28 mouse cellular contexts compared by ENCODE assay signal in the genomic region with DNA sequence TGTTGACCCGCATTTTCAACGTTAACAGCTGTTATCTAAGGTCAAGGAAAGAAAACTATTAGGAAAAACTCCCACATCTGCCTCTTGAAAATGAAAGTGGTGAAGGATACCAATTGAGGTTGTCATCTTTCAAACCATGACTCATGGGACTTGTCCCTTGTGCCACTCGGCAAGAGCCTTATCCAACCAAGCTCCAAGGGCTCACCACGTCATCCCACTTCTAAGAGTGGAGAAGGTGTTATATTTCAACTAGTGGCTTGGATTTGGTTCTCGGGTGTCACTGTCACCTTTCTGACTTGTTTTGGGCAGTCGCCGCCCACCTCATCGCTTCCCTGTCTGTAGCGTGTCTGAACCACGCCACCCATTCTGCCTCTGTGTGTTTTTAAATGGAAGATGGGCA. TPM values are rescaled to one million over a fixed set of nuclear protein-coding genes. Genes with fewer than 3 reads are reported as not detected.
"Had no signal": no experiment of that assay in that cellular context is flagged by ENCODE, and none has a peak within 500 bp of the region (broad histone marks: within the 10 kb centered on the region; RNA-seq: fewer than 3 reads in every experiment).

No protein-coding gene starts in this region.

- H3K9me3 ChIP-seq: heart, embryonic 13.5 days; heart, embryonic 15.5 days; hindbrain, embryonic 13.5 days; hindbrain, embryonic 15.5 days; limb, embryonic 10.5 days; limb, embryonic 12.5 days had no signal

- H3K4me1 ChIP-seq: hindbrain, embryonic 13.5 days; hindbrain, embryonic 15.5 days; limb, embryonic 10.5 days; limb, embryonic 12.5 days had no signal

- H3K27me3 ChIP-seq: heart, embryonic 13.5 days; heart, embryonic 15.5 days; hindbrain, embryonic 13.5 days; hindbrain, embryonic 15.5 days; limb, embryonic 12.5 days had no signal

- H3K4me3 ChIP-seq: heart, embryonic 13.5 days; heart, embryonic 15.5 days; hindbrain, embryonic 13.5 days; hindbrain, embryonic 15.5 days; left cerebral cortex, adult 2 months; limb, embryonic 10.5 days; limb, embryonic 12.5 days had no signal

- ATAC-seq: forebrain, postnatal 0 days; hindbrain, postnatal 0 days had no signal

- H3K36me3 ChIP-seq: heart, embryonic 13.5 days; heart, embryonic 15.5 days; hindbrain, embryonic 13.5 days; hindbrain, embryonic 15.5 days; limb, embryonic 10.5 days; limb, embryonic 12.5 days had no signal

- DNase-seq: forebrain, postnatal 0 days; gastrocnemius, postnatal 14 days; gastrocnemius, postnatal 36 days; heart, adult 18-20 months; heart, postnatal 14 days; heart, postnatal 36 days; kidney, adult 11 months; kidney, adult 2 months; kidney, postnatal 10 days; kidney, postnatal 36 days; layer of hippocampus, adult 9-11 months; liver had no signal

- H3K9ac ChIP-seq: forebrain, postnatal 0 days; heart, embryonic 13.5 days; heart, embryonic 15.5 days; hindbrain, embryonic 13.5 days; hindbrain, embryonic 15.5 days; limb, embryonic 12.5 days; liver, embryonic 14.5 days had no signal

- H3K4me2 ChIP-seq: heart, embryonic 11.5 days; heart, embryonic 13.5 days; heart, embryonic 15.5 days; hindbrain, embryonic 13.5 days; hindbrain, embryonic 15.5 days; limb, embryonic 12.5 days; liver, embryonic 11.5 days had no signal

- H3K27ac ChIP-seq: heart, embryonic 13.5 days; heart, embryonic 15.5 days; hindbrain, embryonic 13.5 days; hindbrain, embryonic 15.5 days; hindbrain, postnatal 0 days; left cerebral cortex, adult 2 months; limb, embryonic 10.5 days; limb, embryonic 12.5 days; liver, embryonic 14.5 days had no signal

RNA-seq across cellular contexts. Expression of a gene that starts 56.7 kb away (rescaled TPM):
- total RNA-seq: hematopoietic stem cell, adult 5-6 weeks; hindbrain, postnatal 0 days; layer of hippocampus, adult 18-20 months; left cerebral cortex, postnatal 14 days had no signal
- polyA plus RNA-seq: heart, embryonic 11.5 days; hindbrain, embryonic 11.5 days; kidney, adult 2 months; limb, embryonic 10.5 days; liver, embryonic 11.5 days; liver, embryonic 14.5 days; liver, embryonic 16.5 days had no signal
